Mouse (Mus musculus) liver, postnatal 0 days (tissue): ENCODE measurements around the gene Yif1a. TPM values are rescaled to one million over a fixed set of nuclear protein-coding genes. Genes with fewer than 3 reads are reported as not detected.

Experiments
- ATAC-seq: fragments of 200-750 bp; cut with Nextera tagmentation; 2 replicates; pipeline ENCODE4 v1.8.0; 2017; ENCODE audit warnings: mild to moderate bottlenecking, moderate library complexity
- DNase-seq: peaks from one replicate; pipeline ENCODE4 v3.0.0-alpha.2; 2016
- H3K27ac ChIP-seq: fragments of 300-500 bp; sonication (generic); 2 replicates; pipeline ENCODE4 v1.5.1; 2014; ENCODE audit warnings: antibody characterized with exemption, moderate library complexity, mild to moderate bottlenecking, low read depth
- H3K27me3 ChIP-seq: fragments of 300-500 bp; sonication (generic); 2 replicates; pipeline ENCODE4 v1.6.1; 2014; ENCODE audit warnings: low read length, control low read depth, mixed read lengths; ENCODE audit not compliant: insufficient read depth
- H3K36me3 ChIP-seq: fragments of 300-500 bp; sonication (generic); replicated peaks from 2 replicates; pipeline ENCODE4 v1.6.1; 2014; ENCODE audit warnings: mild to moderate bottlenecking, control low read depth, low read length, moderate library complexity, mixed read lengths; ENCODE audit not compliant: insufficient read depth
- H3K4me1 ChIP-seq: fragments of 300-500 bp; sonication (generic); 2 replicates; pipeline ENCODE4 v1.6.1; 2014; ENCODE audit warnings: antibody characterized with exemption, mild to moderate bottlenecking, control low read depth; ENCODE audit not compliant: insufficient read depth
- H3K4me2 ChIP-seq: fragments of 300-500 bp; sonication (generic); 2 replicates; pipeline ENCODE4 v1.6.1; 2014; ENCODE audit warnings: low read depth, mild to moderate bottlenecking, low read length, moderate library complexity, mixed read lengths
- H3K4me3 ChIP-seq: fragments of 300-500 bp; sonication (generic); 2 replicates; pipeline ENCODE4 v1.5.1; 2014; ENCODE audit warnings: low read depth, low read length
- H3K9ac ChIP-seq: fragments of 300-500 bp; sonication (generic); replicated peaks from 2 replicates; pipeline ENCODE4 v1.6.1; 2014; ENCODE audit warnings: mild to moderate bottlenecking, moderate library complexity
- H3K9me3 ChIP-seq: fragments of 300-500 bp; sonication (generic); 2 replicates; pipeline ENCODE4 v1.6.1; 2016; ENCODE audit warnings: mild to moderate bottlenecking, control low read depth, low read length, mixed read lengths
- CTCF ChIP-seq: sonication (generic); IDR thresholded peaks from 2 replicates; pipeline ENCODE4 v1.5.1; 2016; ENCODE audit warnings: antibody characterized with exemption, low read depth
- EP300 ChIP-seq: IDR thresholded peaks from 2 replicates; pipeline ENCODE4 v1.6.1; 2016; ENCODE audit warnings: antibody characterized with exemption, low read depth, mild to moderate bottlenecking
- WGBS: fragments of 180-500 bp; shearing (Covaris S2); extraction: QIAGEN DNeasy Blood & Tissue Kit; methylation state at CpG from one replicate; pipeline ENCODE4 v1.1.7; 2014; ENCODE audit not compliant: insufficient replicate concordance; 5-methylcytosine and 5-hydroxymethylcytosine counted together
- polyA plus RNA-seq: library from polyadenylated mRNA; unstranded; fragments of >200 nt; fragmentation: Nextera tagmentation; extraction: Ambion mirVana; gene quantifications from 2 replicates; pipeline ENCODE4 v1.2.1, GENCODE M21; 2015

The Yif1a gene
- polyA plus RNA-seq, 1 experiment from 2014 or later = 84.0 TPM

- peaks cover 13% of the 10 kb centered on the region for H3K27me3 ChIP-seq
- H3K4me2 ChIP-seq = no peak overlapping the region
- H3K36me3 ChIP-seq = peaks cover 8% of the 10 kb centered on the region
- H3K4me3 ChIP-seq = no peak overlapping the region
- DNase-seq (no peak), ATAC-seq (no peak)
- no peak overlapping the region for H3K9ac ChIP-seq
- no peak for TF ChIP-seq EP300
- no peak for TF ChIP-seq CTCF
- H3K4me1 ChIP-seq = peaks cover 17% of the 10 kb centered on the region
- H3K9me3 ChIP-seq = no peaks in the 10 kb centered on the region
- no peak overlapping the region for H3K27ac ChIP-seq
- WGBS = 84% methylated on average over 10 of the region's 10 CpGs
These were observed 3.7 kb downstream of the Yif1a start for GRCm38 (mm10) chr19:5092083-5092482.

- Histone ChIP-seq H3K4me1 (peaks cover 16% of the 10 kb centered on the region), H3K4me3 (no peak overlapping the region), H3K9ac (no peak overlapping the region), H3K27me3 (peaks cover 22% of the 10 kb centered on the region), H3K27ac (no peak overlapping the region), H3K9me3 (no peaks in the 10 kb centered on the region), H3K4me2 (no peak overlapping the region), H3K36me3 (peaks cover 8% of the 10 kb centered on the region)
- 72% methylated on average over 12 of the region's 12 CpGs for WGBS
- ATAC-seq = no peak
- TF ChIP-seq EP300 (no peak), CTCF (no peak)
- DNase-seq = peak; percentile 12
These were observed 5.3 kb downstream of the Yif1a start for GRCm38 (mm10) chr19:5093481-5094242.

- Histone ChIP-seq H3K27ac (no peak overlapping the region), H3K36me3 (peaks cover 10% of the 10 kb centered on the region), H3K4me2 (no peak overlapping the region), H3K27me3 (peaks cover 22% of the 10 kb centered on the region), H3K9ac (no peak overlapping the region), H3K4me3 (no peak overlapping the region), H3K4me1 (peaks cover 13% of the 10 kb centered on the region), H3K9me3 (no peaks in the 10 kb centered on the region)
- under 1% methylated on average over 21 of the region's 21 CpGs for WGBS
- ATAC-seq (peak; percentile 67), DNase-seq (peak; percentile 94)
- TF ChIP-seq EP300 = no peak
- TF ChIP-seq CTCF = peak; percentile 93
These were observed 5.9 kb downstream of the Yif1a start for GRCm38 (mm10) chr19:5094243-5094632.

GRCm38 (mm10) chr19:5094746-5095417 is 6.5 kb downstream of the Yif1a start:
- no peaks in the 10 kb centered on the region for H3K9me3 ChIP-seq
- TF ChIP-seq CTCF (no peak), EP300 (no peak)
- H3K4me3 ChIP-seq = no peak overlapping the region
- H3K36me3 ChIP-seq = peaks cover 17% of the 10 kb centered on the region
- H3K4me2 ChIP-seq = no peak overlapping the region
- H3K4me1 ChIP-seq = peaks cover 11% of the 10 kb centered on the region
- ATAC-seq (no peak), DNase-seq (no peak)
- no peak overlapping the region for H3K27ac ChIP-seq
- H3K27me3 ChIP-seq = peaks cover 22% of the 10 kb centered on the region
- no peak overlapping the region for H3K9ac ChIP-seq
- 40% methylated on average over 11 of the region's 11 CpGs for WGBS

- DNase-seq = peak; percentile 17
- Histone ChIP-seq H3K27ac (no peak overlapping the region), H3K9me3 (no peaks in the 10 kb centered on the region), H3K4me1 (peaks cover 11% of the 10 kb centered on the region), H3K4me3 (no peak overlapping the region), H3K27me3 (peaks cover 22% of the 10 kb centered on the region), H3K4me2 (no peak overlapping the region), H3K9ac (no peak overlapping the region), H3K36me3 (peaks cover 28% of the 10 kb centered on the region)
- no peak for ATAC-seq
- TF ChIP-seq EP300 = no peak
- WGBS = 18% methylated on average over 9 of the region's 9 CpGs
These were observed 7.6 kb downstream of the Yif1a start for GRCm38 (mm10) chr19:5095887-5096474.
